Mouse (Mus musculus) heart, adult 2 months (tissue): ENCODE data around the gene Tbc1d9.

Experiments used
- CTCF ChIP-seq: fragments of 200-600 bp; IDR thresholded peaks from 2 replicates; pipeline ENCODE4 v1.8.1; 2022; ENCODE audit warnings: antibody characterized with exemption, mild to moderate bottlenecking, moderate library complexity
- EP300 ChIP-seq: fragments of 200-500 bp; IDR thresholded peaks from 2 replicates; pipeline ENCODE4 v1.6.1; 2011; ENCODE audit warnings: low read depth, low read length, control low read depth; ENCODE audit not compliant: insufficient read depth
- POLR2A ChIP-seq: fragments of 200-500 bp; IDR thresholded peaks from 2 replicates; pipeline ENCODE4 v1.6.1; 2011; ENCODE audit warnings: mild to moderate bottlenecking, low read depth, low read length, control low read depth; ENCODE audit not compliant: insufficient read depth

GRCm38 (mm10) chr8:83227336-83227735 lies 62.2 kb downstream of the Tbc1d9 start:
- TF ChIP-seq CTCF (no peak), POLR2A (no peak), EP300 (no peak)
